Mouse (Mus musculus): ENCODE measurements at regions not wholly inside any gene's neighbourhood (a gene's known extent, or its start where the extent isn't known, plus 50 kb on each side); places are given as distances from the start of the nearest gene placed in this dataset.
"Not testable (repeated sequence)": the region's sequence is repeated elsewhere in the genome, so short reads cannot be mapped to it uniquely, and the experiment has no call there.

GRCm38 (mm10) chr6:48227431-48227830, 141.0 kb upstream of the Zfp746 start:
- no peak overlapping the region for H3K27ac ChIP-seq (ENCODE audit: insufficient read depth, low read length)
- no peaks in the 10 kb centered on the region for H3K27me3 ChIP-seq (ENCODE audit: control insufficient read depth, insufficient read depth, low read length, poor library complexity, severe bottlenecking)
- no peak overlapping the region for H3K9ac ChIP-seq (ENCODE audit: low read depth, poor library complexity, severe bottlenecking)
- no peak overlapping the region for H3K4me3 ChIP-seq (ENCODE audit: low read depth, low read length)
- H3K4me1 ChIP-seq (ENCODE audit: control insufficient read depth, insufficient read depth, low read length), result no peaks in the 10 kb centered on the region
- no peaks in the 10 kb centered on the region for H3K36me3 ChIP-seq (ENCODE audit: control insufficient read depth, insufficient read depth, low read length, poor library complexity, severe bottlenecking)
- TF ChIP-seq EP300 (IDR thresholded peaks at IDR 0.05; ENCODE audit: insufficient read depth, low read depth, low read length), result no peak
- TF ChIP-seq CTCF (IDR thresholded peaks at IDR 0.05; ENCODE audit: low read depth, low read length), result no peak
- no peak for TF ChIP-seq POLR2A (IDR thresholded peaks at IDR 0.05; ENCODE audit: insufficient read depth, low read length)
- peaks cover 2% of the 10 kb centered on the region; the same call in 1 of the 2 replicates for H3K9me3 ChIP-seq (replicated peaks; ENCODE audit: control insufficient read depth, insufficient read depth, low read length, poor library complexity, severe bottlenecking)

GRCm38 (mm10) chr6:48224206-48224605, 137.8 kb upstream of the Zfp746 start:
- TF ChIP-seq CTCF (IDR thresholded peaks at IDR 0.05; ENCODE audit: low read depth, low read length) (no peak), POLR2A (IDR thresholded peaks at IDR 0.05; ENCODE audit: insufficient read depth, low read length) (no peak), EP300 (IDR thresholded peaks at IDR 0.05; ENCODE audit: insufficient read depth, low read depth, low read length) (no peak)
- H3K27ac ChIP-seq (ENCODE audit: insufficient read depth, low read length), result no peak overlapping the region

GRCm38 (mm10) chr6:48222971-48223370, 136.6 kb upstream of the Zfp746 start:
- H3K27ac ChIP-seq (ENCODE audit: insufficient read depth, low read length), result no peak overlapping the region
- H3K36me3 ChIP-seq (ENCODE audit: control insufficient read depth, insufficient read depth, low read length, poor library complexity, severe bottlenecking), result no peaks in the 10 kb centered on the region
- no peaks in the 10 kb centered on the region for H3K4me1 ChIP-seq (ENCODE audit: control insufficient read depth, insufficient read depth, low read length)
- H3K9ac ChIP-seq (ENCODE audit: low read depth, poor library complexity, severe bottlenecking), result no peak overlapping the region
- TF ChIP-seq EP300 (IDR thresholded peaks at IDR 0.05; ENCODE audit: insufficient read depth, low read depth, low read length) (no peak), POLR2A (IDR thresholded peaks at IDR 0.05; ENCODE audit: insufficient read depth, low read length) (no peak), CTCF (IDR thresholded peaks at IDR 0.05; ENCODE audit: low read depth, low read length) (no peak)
- peaks cover 2% of the 10 kb centered on the region; the same call in 1 of the 2 replicates for H3K9me3 ChIP-seq (replicated peaks; ENCODE audit: control insufficient read depth, insufficient read depth, low read length, poor library complexity, severe bottlenecking)
- H3K27me3 ChIP-seq (ENCODE audit: control insufficient read depth, insufficient read depth, low read length, poor library complexity, severe bottlenecking), result no peaks in the 10 kb centered on the region
- H3K4me3 ChIP-seq (ENCODE audit: low read depth, low read length), result no peak overlapping the region

More at GRCm38 (mm10) chr6:48224206-48224605, 137.8 kb upstream of the Zfp746 start:
- Histone ChIP-seq H3K36me3 (ENCODE audit: control insufficient read depth, insufficient read depth, low read length, poor library complexity, severe bottlenecking) (no peaks in the 10 kb centered on the region), H3K27me3 (ENCODE audit: control insufficient read depth, insufficient read depth, low read length, poor library complexity, severe bottlenecking) (no peaks in the 10 kb centered on the region), H3K9me3 (replicated peaks; ENCODE audit: control insufficient read depth, insufficient read depth, low read length, poor library complexity, severe bottlenecking) (peaks cover 2% of the 10 kb centered on the region; the same call in 1 of the 2 replicates), H3K4me1 (ENCODE audit: control insufficient read depth, insufficient read depth, low read length) (no peaks in the 10 kb centered on the region), H3K9ac (ENCODE audit: low read depth, poor library complexity, severe bottlenecking) (no peak overlapping the region), H3K4me3 (ENCODE audit: low read depth, low read length) (no peak overlapping the region)

- not testable (repeated sequence) for H3K27me3 ChIP-seq (ENCODE audit: control insufficient read depth, insufficient read depth, low read length, poor library complexity, severe bottlenecking); H3K27ac ChIP-seq (ENCODE audit: insufficient read depth, low read length); H3K36me3 ChIP-seq (ENCODE audit: control insufficient read depth, insufficient read depth, low read length, poor library complexity, severe bottlenecking); H3K9me3 ChIP-seq (replicated peaks; ENCODE audit: control insufficient read depth, insufficient read depth, low read length, poor library complexity, severe bottlenecking); H3K4me1 ChIP-seq (ENCODE audit: control insufficient read depth, insufficient read depth, low read length); H3K4me3 ChIP-seq (ENCODE audit: low read depth, low read length); H3K9ac ChIP-seq (ENCODE audit: low read depth, poor library complexity, severe bottlenecking)
These were observed 135.4 kb upstream of the Zfp746 start for GRCm38 (mm10) chr6:48221806-48222205.

DNA sequence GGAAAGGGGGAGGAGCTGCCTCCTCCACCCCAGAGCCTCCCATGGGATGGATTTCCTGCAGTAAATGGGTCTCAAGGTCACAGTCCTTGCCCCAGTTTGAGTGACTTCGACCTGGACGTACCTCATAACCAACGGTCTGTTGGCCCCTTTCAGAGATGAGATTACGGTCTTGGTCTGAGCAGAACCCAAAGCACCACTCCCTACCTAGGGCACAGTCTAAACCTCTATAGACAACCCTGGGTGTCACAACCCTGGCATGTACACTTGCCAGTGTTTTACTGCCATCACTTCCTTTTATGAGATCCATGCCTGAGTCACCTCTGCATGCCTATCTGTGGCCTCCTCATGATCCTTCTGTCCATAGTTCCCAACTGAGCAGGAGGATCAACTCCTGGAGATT, 128.8 kb upstream of the Zfp746 start:
- H3K9ac ChIP-seq (ENCODE audit: low read depth, poor library complexity, severe bottlenecking), result no peak overlapping the region
- no peaks in the 10 kb centered on the region for H3K9me3 ChIP-seq (replicated peaks; ENCODE audit: control insufficient read depth, insufficient read depth, low read length, poor library complexity, severe bottlenecking)
- H3K4me1 ChIP-seq (ENCODE audit: control insufficient read depth, insufficient read depth, low read length), result no peaks in the 10 kb centered on the region
- no peaks in the 10 kb centered on the region for H3K36me3 ChIP-seq (ENCODE audit: control insufficient read depth, insufficient read depth, low read length, poor library complexity, severe bottlenecking)
- no peak overlapping the region for H3K4me3 ChIP-seq (ENCODE audit: low read depth, low read length)
- no peak overlapping the region for H3K27ac ChIP-seq (ENCODE audit: insufficient read depth, low read length)
- no peak for TF ChIP-seq EP300 (IDR thresholded peaks at IDR 0.05; ENCODE audit: insufficient read depth, low read depth, low read length)
- TF ChIP-seq POLR2A (IDR thresholded peaks at IDR 0.05; ENCODE audit: insufficient read depth, low read length), result no peak
- no peak for TF ChIP-seq CTCF (IDR thresholded peaks at IDR 0.05; ENCODE audit: low read depth, low read length)
- H3K27me3 ChIP-seq (ENCODE audit: control insufficient read depth, insufficient read depth, low read length, poor library complexity, severe bottlenecking), result no peaks in the 10 kb centered on the region

- TF ChIP-seq CTCF (IDR thresholded peaks at IDR 0.05; ENCODE audit: low read depth, low read length), result no peak
- no peak for TF ChIP-seq EP300 (IDR thresholded peaks at IDR 0.05; ENCODE audit: insufficient read depth, low read depth, low read length)
- no peak for TF ChIP-seq POLR2A (IDR thresholded peaks at IDR 0.05; ENCODE audit: insufficient read depth, low read length)
- no peak overlapping the region for H3K27ac ChIP-seq (ENCODE audit: insufficient read depth, low read length)
- H3K4me1 ChIP-seq (ENCODE audit: control insufficient read depth, insufficient read depth, low read length), result no peaks in the 10 kb centered on the region
These were observed 123.3 kb upstream of the Zfp746 start for GRCm38 (mm10) chr6:48209739-48210138.

More at GRCm38 (mm10) chr6:48209739-48210138, 123.3 kb upstream of the Zfp746 start:
- no peaks in the 10 kb centered on the region for H3K36me3 ChIP-seq (ENCODE audit: control insufficient read depth, insufficient read depth, low read length, poor library complexity, severe bottlenecking)
- H3K27me3 ChIP-seq (ENCODE audit: control insufficient read depth, insufficient read depth, low read length, poor library complexity, severe bottlenecking), result no peaks in the 10 kb centered on the region
- no peak overlapping the region for H3K4me3 ChIP-seq (ENCODE audit: low read depth, low read length)
- no peaks in the 10 kb centered on the region; the same call in 1 of the 2 replicates for H3K9me3 ChIP-seq (replicated peaks; ENCODE audit: control insufficient read depth, insufficient read depth, low read length, poor library complexity, severe bottlenecking)
- no peak overlapping the region for H3K9ac ChIP-seq (ENCODE audit: low read depth, poor library complexity, severe bottlenecking)
